Mouse (Mus musculus) lung, adult 2 months (tissue): ENCODE measurements at regions not wholly inside any gene's neighbourhood (a gene's known extent, or its start where the extent isn't known, plus 50 kb on each side); places are given as distances from the start of the nearest gene placed in this dataset.
A peak's percentile ranks its signal among the peaks of the same experiment; 100 is the strongest.
"Not testable (repeated sequence)": the region's sequence is repeated elsewhere in the genome, so short reads cannot be mapped to it uniquely, and the experiment has no call there.

Experiments
- DNase-seq: peaks from one replicate; pipeline ENCODE4 v3.0.0; 2022
- H3K4me1 ChIP-seq: fragments of 200-500 bp; 2 replicates; pipeline ENCODE4 v1.6.1; 2011; ENCODE audit warnings: low read length; ENCODE audit not compliant: control insufficient read depth, insufficient read depth
- H3K4me3 ChIP-seq: fragments of 200-500 bp; replicated peaks from 2 replicates; pipeline ENCODE3; 2011; ENCODE audit warnings: low read depth, mild to moderate bottlenecking, control low read depth, low read length; ENCODE audit errors: extremely low read depth
- CTCF ChIP-seq: fragments of 200-500 bp; IDR thresholded peaks from 2 replicates; pipeline ENCODE4 v1.5.1; 2011; ENCODE audit warnings: mild to moderate bottlenecking, low read length, control low read depth; ENCODE audit not compliant: insufficient read depth
- POLR2A ChIP-seq: fragments of 200-500 bp; IDR thresholded peaks from 2 replicates; pipeline ENCODE4 v1.6.1; 2011; ENCODE audit warnings: low read depth, mild to moderate bottlenecking, control low read depth, low read length, borderline replicate concordance; ENCODE audit errors: extremely low read depth
- WGBS: fragments of 180-500 bp; shearing (Covaris S2); methylation state at CpG from one replicate; pipeline ENCODE4 v1.1.7; 2018; 5-methylcytosine and 5-hydroxymethylcytosine counted together

DNA sequence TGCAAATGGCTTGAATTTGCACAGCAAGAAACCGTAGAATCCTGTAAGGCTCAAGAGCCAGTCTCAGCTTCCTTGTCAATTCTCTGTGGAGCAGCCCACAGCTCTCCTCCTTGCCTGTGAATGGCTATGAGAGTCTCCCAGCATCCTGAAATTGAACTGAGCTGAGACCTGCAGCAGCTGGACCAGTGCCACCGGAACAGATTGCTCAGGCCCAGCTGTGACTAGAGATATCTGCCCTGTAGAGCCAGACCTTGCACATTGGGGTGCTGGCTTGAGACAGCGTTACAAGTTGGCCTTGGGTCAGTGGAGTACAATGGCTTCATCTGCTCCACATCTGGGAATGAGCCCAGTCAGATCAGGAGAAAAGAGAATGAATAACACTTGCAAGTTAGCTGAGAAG lies 390.6 kb downstream of the Tcerg1l start:
- no peak for DNase-seq
- WGBS = 58% methylated on average over 3 of the region's 3 CpGs
- Histone ChIP-seq H3K4me3 (no peak overlapping the region), H3K4me1 (no peaks in the 10 kb centered on the region)
- TF ChIP-seq CTCF (no peak), POLR2A (no peak)

DNA sequence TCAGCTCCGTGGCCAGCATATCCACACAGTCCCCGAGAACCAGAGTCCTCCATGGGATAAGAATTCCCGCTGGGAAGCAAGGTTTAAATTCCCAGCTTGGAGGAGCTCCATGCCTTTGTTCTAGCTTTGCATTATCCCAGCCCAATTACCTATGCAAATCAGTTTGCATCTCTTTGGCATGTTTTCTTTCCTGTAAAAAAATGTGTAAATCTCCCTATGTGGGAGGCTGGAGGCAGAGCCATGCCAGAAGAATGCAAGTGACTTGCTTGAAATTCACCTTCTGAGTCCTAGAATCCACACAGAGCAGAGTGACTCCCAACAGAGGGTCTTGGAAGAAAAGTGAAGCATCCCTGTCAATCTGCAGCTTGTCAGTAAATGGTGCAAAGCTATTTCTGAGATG lies 388.9 kb downstream of the Tcerg1l start:
- Histone ChIP-seq H3K4me1 (no peaks in the 10 kb centered on the region), H3K4me3 (no peak overlapping the region)
- WGBS = 31% methylated on average over 3 of the region's 3 CpGs
- no peak for DNase-seq
- no peak for TF ChIP-seq POLR2A
- TF ChIP-seq CTCF = no peak

DNA sequence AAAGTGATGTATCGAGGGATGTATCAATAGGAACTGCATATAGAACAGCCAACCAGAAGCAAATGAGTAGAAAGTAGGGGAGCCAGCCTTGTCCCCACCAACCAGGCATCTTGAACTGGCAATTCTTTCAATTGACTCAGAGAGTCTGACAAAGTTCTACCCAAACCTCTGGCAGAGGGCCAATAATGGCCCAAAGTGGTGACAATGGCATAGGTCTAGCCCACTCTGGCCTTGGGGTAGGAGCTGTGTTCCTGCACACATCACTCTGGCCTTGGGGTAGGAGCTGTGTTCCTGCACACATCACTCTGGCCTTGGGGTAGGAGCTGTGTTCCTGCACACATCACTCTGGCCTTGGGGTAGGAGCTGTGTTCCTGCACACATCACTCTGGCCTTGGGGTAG lies 373.5 kb downstream of the Tcerg1l start:
- H3K4me3 ChIP-seq, H3K4me1 ChIP-seq, DNase-seq: not testable (repeated sequence)
- WGBS = 80% methylated on average over 1 of the region's 1 CpGs

DNA sequence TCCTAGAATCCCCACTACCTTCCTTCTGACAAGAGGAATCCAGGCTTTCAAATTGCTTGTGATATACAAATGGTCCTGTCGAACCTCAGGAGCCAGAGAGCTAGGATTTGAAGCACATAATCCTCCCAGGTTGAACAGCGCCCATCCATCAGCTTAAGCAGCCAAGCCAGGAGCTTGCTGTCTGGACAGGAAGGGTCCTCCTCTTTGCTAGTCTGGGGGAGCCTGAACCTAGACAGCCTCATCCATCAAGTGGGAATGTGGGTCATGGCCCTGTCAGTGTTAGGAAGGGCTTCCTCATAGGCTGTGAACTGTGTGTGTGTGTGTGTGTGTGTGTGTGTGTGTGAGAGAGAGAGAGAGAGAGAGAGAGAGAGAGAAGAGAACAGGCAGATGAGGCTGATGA lies 345.8 kb downstream of the Tcerg1l start:
- no peak for DNase-seq
- TF ChIP-seq POLR2A = no peak
- no peak for TF ChIP-seq CTCF
- H3K4me1 ChIP-seq = no peaks in the 10 kb centered on the region
- WGBS = 25% methylated on average over 2 of the region's 2 CpGs
- no peak overlapping the region for H3K4me3 ChIP-seq

DNA sequence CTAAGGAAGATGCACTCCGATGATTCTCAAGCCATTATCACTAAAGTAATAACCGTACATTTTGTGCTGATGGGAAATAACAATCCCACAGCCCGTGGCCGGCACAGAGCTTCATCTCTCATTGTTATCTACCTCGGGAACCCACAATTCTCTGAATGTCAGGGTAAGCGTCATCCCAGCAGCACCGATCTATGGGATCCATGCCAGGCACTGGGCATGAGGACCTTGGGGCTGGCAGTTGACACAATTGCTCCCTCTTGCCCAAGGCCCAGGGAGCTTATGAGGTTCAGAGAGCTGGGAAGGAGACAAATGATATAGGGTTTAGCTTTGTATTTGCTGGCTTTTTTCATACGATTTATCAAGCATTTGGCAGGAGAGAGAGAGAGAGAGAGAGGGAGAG lies 342.8 kb downstream of the Tcerg1l start:
- no peaks in the 10 kb centered on the region for H3K4me1 ChIP-seq
- no peak for TF ChIP-seq CTCF
- no peak for TF ChIP-seq POLR2A
- no peak overlapping the region for H3K4me3 ChIP-seq
- DNase-seq = no peak
- WGBS = 85% methylated on average over 8 of the region's 8 CpGs

DNA sequence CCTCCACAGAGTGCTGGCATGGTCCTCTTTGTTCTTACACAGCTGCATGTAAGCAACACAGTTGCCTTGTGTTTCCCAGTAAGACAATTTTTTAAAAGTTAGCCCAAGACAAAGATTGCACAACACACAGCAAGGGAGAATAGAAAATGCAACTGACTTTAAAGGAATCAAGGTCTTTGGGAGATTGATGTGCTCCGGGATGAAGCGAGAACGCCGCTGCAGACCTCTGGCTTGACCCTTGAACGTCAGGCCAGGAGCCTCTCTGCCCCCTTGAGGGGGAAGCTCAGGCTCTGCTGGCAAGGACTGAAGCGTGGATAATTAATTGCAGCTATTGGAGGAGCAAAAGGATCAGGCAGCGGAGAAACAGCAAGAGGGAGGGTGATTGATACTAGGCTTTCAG lies 336.4 kb downstream of the Tcerg1l start:
- Histone ChIP-seq H3K4me3 (no peak overlapping the region), H3K4me1 (no peaks in the 10 kb centered on the region)
- TF ChIP-seq CTCF (no peak), POLR2A (no peak)
- DNase-seq = no peak
- WGBS = 35% methylated on average over 7 of the region's 7 CpGs

DNA sequence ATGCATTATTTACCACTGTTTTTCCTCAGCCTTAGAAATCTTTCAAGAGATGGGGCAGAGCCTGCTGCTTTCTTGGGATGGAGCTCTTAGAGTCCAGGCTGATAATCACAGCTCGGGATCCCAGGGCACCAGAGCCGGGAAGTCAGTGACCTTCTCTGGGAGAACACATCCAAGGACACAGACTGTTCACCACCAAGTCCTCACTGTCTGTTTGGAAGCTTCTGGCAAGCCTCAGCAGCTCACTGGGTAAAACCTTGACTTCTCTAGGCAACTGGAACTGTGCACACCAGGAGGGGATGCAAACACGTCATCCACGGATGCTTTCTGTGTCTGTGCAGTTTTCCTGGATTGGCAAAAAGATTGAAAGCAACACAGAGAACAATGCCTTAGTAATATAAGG lies 330.6 kb downstream of the Tcerg1l start:
- WGBS = 85% methylated on average over 4 of the region's 4 CpGs
- TF ChIP-seq POLR2A = no peak
- no peak for TF ChIP-seq CTCF

DNA sequence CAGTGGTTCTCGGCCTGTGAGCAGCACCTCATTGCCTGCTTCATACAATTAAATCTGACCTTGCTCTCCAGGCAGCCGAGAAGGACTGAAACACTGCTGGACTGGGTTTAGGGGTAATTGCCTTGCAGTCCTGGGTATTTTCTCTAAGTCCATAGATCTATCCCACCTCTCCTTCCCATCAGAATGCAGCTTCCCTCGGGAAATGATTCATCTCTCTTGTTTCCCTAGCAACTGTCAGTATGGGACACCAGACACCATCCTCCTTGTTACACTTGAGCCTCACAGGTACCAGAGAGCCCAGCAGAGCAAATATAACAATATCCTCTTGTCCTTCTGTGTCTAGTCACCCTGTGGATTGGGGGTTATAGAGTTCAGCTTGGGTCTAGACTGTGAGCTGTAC lies 322.3 kb downstream of the Tcerg1l start:
- no peak for DNase-seq
- Histone ChIP-seq H3K4me1 (no peaks in the 10 kb centered on the region), H3K4me3 (no peak overlapping the region)
- no peak for TF ChIP-seq CTCF
- TF ChIP-seq POLR2A = no peak
- 55% methylated on average over 3 of the region's 3 CpGs for WGBS

More for the DNA sequence above, 330.6 kb downstream of the Tcerg1l start:
- H3K4me1 ChIP-seq = no peaks in the 10 kb centered on the region
- H3K4me3 ChIP-seq = no peak overlapping the region
- no peak for DNase-seq

DNA sequence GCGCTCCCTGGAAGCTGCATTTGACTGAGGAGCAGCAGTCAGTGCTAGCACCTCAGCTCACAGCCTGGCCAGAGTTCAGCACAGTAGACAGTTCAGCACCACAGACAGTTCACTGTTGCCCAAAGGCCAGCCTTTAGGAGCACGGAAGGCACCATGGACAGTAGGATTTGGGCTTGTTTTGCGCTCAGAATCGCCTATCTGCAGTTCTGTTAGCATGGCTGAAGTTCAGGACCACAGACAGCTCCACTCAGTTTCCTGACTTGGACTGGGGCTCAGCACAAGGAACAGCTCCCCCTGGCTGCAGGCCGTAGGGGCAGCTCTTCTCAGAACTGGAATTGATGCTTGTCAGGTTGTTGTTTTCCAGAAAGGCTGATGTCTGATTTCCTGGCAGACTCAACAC lies 313.6 kb downstream of the Tcerg1l start:
- WGBS = 17% methylated on average over 5 of the region's 5 CpGs
- DNase-seq = peak; percentile 53
- Histone ChIP-seq H3K4me1 (no peaks in the 10 kb centered on the region), H3K4me3 (no peak overlapping the region)
- TF ChIP-seq CTCF (peak; percentile 75), POLR2A (no peak)

DNA sequence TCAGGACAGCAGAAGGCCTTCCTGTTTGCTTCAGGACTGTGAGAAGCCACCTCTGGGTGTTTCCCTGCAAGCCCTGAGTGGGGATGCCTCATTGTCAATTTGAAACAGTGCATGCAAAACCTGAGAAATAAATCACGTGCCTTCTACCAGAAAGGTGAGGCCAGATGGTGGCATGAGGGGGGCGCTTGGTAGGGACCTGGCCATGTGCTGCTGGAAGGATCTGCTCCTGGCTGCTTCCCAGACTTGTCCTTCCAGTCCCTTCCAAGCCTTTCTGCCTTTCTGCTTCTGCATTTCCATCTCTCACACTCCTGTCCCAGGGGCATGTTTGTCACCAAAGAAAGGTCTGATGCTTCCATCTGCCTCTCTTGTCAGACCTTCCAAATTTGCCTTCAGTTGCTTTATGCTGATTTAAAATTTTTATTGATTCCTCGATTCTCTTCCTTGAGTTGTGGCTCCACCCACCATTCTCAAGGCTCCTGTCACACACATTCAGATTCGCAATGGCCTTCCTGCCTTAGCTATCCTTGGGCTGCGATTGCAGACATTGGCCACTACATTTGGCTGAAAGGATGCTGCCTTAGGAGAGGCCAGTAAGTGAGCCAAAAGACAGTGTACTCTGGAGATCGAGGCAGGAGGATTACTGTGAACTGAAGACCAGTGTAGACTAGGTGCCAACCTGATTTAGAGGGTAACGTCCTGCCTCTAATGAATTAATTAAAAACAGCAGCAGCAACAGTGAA lies 289.9 kb downstream of the Tcerg1l start:
- WGBS = 64% methylated on average over 7 of the region's 7 CpGs
- TF ChIP-seq CTCF = no peak
- no peak for TF ChIP-seq POLR2A
- no peak for DNase-seq
- Histone ChIP-seq H3K4me3 (no peak overlapping the region), H3K4me1 (no peaks in the 10 kb centered on the region)
